Mouse (Mus musculus): ENCODE measurements around the gene Nipsnap1. TPM values are rescaled to one million over a fixed set of nuclear protein-coding genes. Genes with fewer than 3 reads are reported as not detected.
A peak's percentile ranks its signal among the peaks of the same experiment; 100 is the strongest.

Nipsnap1 gene
- total RNA-seq (2021), result under 1 TPM; 0.70 to 0.86 TPM

DNA sequence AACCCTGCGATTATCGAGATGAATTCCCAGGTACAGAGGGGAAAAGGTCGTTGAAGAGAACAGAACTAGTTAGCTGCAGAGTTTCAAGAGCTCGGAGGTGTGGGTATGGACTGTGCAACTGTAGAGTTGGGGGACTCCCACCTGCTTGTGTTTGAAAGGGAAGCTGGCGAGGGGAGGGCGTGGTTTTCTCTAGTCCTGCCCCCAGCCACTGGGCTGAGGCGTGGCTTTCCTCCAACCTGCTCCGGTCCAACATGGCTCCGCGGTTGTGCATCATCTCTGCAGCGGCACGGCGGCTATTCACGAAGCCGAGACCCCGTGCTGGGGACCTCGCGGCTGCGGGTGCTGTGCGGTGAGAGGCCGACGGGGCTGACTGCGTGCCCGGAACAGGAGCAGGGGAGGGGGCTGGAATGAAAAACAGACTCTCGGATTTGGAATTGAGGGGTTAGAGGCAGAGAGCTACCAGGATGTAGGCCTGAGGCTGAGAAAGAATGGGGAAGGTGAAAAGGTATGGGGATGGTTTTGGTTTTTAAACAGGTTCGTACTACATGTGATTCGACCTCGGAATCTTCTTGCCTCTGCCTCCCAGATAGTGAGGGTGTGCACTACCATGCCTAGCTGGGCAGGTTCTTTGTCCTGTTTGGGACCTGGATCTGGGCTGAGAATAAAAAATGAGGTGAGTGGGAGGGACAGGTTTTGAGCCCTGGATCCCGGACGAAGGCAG lies at the start of gene Nipsnap1:
Gene Nipsnap1 (plus strand): TSS at position 197 of the 721 bp plus-strand sequence.
- intact Hi-C loops (cut with DNase I), result no loop called here
- DNase-seq (ENCODE audit: low spot score), result peak; percentile 24

DNA sequence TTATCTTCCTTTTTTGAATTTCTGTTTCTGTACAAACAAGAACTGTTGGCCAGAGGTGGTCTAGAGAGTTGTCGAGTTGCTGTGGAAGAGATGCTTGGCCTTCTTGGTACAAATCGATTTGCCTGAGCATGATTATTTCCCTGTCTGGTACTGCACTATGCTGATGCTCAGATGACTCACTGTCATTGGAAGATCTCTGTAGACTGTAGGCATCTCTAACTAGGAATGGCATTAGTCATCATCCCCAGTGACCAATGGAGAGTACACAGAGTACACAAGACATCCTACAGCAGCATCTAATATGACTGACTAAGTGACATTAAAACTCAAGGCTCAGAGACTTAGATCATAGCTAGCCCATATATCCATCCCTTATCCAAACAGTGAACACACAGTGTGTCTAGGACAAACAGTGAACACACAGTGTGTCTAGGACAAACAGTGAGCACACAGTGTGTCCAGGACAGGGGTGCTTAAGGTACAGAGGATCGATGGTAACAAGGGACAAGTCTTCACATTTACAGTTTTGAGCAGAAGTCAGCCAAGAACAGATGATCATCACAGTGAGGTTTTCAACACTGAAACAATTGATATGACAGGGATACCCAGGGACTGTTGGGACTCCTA lies 47.5 kb upstream of the Nipsnap1 start:
- intact Hi-C loops (cut with DNase I), result no loop called here
- no peak for DNase-seq (ENCODE audit: low spot score)

DNA sequence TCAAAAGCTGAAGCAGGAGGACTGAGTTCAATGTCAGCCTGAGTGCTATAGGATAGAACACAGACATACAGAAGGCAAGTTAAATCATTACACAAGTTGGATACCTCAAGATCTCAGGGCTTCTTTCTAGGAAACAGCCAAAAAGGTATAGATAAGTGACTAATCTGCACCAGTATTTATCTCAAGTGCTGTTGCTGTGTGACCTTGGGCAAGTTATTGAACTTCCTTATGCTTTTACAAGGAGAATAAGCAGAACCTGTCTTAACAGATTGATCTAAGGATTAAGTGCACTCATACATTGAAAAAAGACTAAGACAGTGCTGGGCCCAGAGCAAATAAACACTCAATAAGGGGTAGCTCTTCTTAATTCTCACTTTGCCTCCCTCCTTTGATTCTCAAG lies 46.4 kb upstream of the Nipsnap1 start:
- intact Hi-C loops (cut with DNase I), result no loop called here
- no peak for DNase-seq (ENCODE audit: low spot score)

GRCm38 (mm10) chr11:4827916-4828315 lies 45.8 kb upstream of the Nipsnap1 start:
- DNase-seq (ENCODE audit: low spot score), result no peak
- intact Hi-C loops (cut with DNase I), result no loop called here

GRCm38 (mm10) chr11:4831066-4831465 lies 42.7 kb upstream of the Nipsnap1 start:
- DNase-seq (ENCODE audit: low spot score), result no peak
- intact Hi-C loops (cut with DNase I), result loop anchor here (10.0 kb wide), 1 partner anchor 396 kb away; no protein-coding TSS in a partner anchor

GRCm38 (mm10) chr11:4833295-4833939 lies 40.3 kb upstream of the Nipsnap1 start:
- no peak for DNase-seq (ENCODE audit: low spot score)
- intact Hi-C loops (cut with DNase I), result loop anchor here (10.0 kb wide), 1 partner anchor 399 kb away; no protein-coding TSS in a partner anchor

DNA sequence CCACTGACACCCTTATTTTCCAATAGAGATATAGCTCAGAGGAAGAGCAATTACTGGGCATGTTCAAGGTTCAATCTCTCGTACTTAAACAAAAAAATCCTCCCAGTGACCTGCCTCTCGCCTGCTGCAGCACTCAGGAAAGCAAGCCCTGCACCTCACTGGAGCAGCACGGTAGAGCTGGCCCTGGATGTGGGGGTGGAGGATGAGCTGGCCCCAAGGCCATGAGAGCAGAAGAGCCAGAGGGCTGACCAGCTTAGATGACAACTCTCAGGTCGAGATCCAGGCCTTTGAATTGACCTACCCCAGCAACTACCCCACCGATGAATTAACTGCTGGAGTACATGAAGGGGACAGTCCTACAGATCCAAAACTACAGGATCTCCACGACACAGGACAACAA lies 38.3 kb upstream of the Nipsnap1 start:
- no peak for DNase-seq (ENCODE audit: low spot score)
- intact Hi-C loops (cut with DNase I), result loop anchor here (10.0 kb wide), 1 partner anchor 401 kb away; no protein-coding TSS in a partner anchor

DNA sequence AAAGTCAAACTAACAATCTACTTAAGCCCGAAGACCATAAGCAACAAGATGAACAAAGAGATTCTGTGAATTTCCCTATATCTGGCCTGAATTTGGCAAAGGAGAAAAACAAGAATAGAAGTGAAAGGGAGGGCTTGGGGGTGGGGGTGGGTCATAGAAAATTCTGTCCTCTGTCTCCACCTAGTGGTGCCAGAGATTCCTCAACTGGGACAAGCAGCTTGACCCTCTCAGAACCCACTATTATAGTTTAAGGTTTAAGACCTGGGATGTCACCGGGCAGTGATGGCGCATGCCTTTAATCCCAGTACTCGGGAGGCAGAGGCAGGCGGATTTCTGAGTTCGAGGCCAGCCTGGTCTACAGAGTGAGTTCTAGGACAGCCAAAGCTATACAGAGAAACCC lies 37.0 kb upstream of the Nipsnap1 start:
- intact Hi-C loops (cut with DNase I), result loop anchor here (10.0 kb wide), 1 partner anchor 402 kb away; no protein-coding TSS in a partner anchor
- no peak for DNase-seq (ENCODE audit: low spot score)

- DNase-seq (ENCODE audit: low spot score), result no peak
- intact Hi-C loops (cut with DNase I), result loop anchor here (10.0 kb wide), 1 partner anchor 403 kb away; no protein-coding TSS in a partner anchor
Observed at GRCm38 (mm10) chr11:4837342-4837741, 36.4 kb upstream of the Nipsnap1 start.

GRCm38 (mm10) chr11:4838235-4838634 lies 35.5 kb upstream of the Nipsnap1 start:
- intact Hi-C loops (cut with DNase I), result loop anchor here (10.0 kb wide), 1 partner anchor 403 kb away; no protein-coding TSS in a partner anchor
- no peak for DNase-seq (ENCODE audit: low spot score)

DNA sequence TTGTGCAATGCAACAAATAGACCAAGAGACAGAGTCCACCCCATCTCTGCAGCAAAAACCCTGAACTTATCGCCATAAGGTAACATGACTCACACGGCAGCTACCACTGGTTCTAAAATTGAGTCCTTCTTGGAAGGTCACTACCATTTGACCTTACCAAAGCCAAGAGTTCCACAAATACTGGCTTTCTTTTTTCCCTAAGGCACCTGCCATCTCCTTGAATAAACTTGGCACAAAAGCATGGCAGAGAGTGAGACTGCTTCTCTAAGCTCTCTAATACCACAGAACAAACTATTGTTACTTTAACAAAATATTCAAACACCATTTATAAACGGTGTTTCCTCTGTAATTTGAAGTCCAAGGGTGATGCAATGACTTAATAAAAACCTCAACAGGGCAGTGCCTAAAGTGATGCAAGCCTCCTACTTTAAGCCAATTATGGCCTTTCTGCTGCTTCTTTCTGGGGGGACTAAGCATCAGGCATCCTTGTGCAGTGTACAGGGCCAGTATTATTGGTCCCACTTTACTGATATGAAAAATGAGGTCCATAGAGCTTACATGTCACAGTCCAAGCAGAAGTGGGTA lies 32.7 kb upstream of the Nipsnap1 start:
- intact Hi-C loops (cut with DNase I), result no loop called here
- no peak for DNase-seq (ENCODE audit: low spot score)

DNA sequence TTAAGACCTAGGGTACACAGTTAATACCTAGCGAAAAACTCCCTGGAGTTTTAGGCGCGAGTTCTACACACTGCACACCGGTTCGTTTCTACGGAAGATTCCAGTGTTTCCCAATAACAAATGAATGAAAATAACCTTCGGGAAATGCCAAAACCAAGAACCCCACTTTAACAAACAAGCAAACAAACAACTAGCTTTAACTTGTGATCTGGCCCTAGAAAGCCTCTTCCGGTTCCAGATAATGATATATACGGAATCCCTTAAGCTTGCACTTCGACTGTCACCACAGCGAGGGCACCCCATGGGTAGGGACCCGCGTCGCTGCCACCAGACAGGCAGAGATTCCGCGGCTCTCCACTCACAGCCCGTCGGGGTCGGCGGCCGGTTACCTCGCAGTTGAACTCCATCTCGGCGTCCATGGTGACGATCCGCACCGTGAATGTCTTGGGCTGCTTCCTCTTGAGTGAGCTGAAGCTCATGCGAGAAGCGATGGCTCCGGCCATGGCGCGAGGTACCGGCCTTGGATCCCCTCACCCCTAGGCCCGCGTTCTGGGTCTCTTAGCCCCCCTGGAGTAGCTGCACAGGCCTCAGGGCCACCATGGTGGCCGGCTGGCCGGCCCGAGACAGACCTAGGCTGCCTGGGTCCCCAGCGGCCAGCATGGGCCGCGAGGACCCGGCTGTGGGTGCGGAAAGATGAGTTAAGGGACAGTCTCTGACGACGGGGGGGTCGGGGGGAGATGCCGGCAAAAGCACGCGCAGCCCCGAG lies 25.1 kb upstream of the Nipsnap1 start:
- intact Hi-C loops (cut with DNase I), result no loop called here
- DNase-seq (ENCODE audit: low spot score), result peak; percentile 8

- DNase-seq (ENCODE audit: low spot score), result peak; percentile 98
- intact Hi-C loops (cut with DNase I), result no loop called here
Observed at GRCm38 (mm10) chr11:4849258-4849943, 24.4 kb upstream of the Nipsnap1 start, which contains the start of gene Nf2. Gene Nf2, minus strand, starts transcription at chr11:4849536.

- intact Hi-C loops (cut with DNase I), result no loop called here
- DNase-seq (ENCODE audit: low spot score), result no peak
Observed at GRCm38 (mm10) chr11:4850404-4850803, 23.3 kb upstream of the Nipsnap1 start.

DNA sequence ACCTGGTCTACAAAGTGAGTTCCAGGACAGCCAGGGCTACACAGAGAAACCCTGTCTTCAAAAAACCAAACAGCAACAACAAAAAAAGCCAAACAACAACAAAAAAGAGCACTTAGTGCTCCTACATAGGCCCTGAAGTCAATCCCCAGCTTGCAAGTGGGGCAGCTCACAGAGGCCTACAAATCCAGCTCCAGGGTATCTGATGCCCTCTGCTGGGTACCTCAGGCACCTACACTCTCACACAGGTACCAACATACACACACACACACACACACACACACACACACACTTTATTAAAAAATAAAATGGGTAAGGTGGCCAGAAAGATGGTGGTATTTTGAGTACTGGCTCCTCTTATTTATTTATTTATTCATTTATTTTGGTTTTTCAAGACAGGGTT lies 20.7 kb upstream of the Nipsnap1 start:
- intact Hi-C loops (cut with DNase I), result no loop called here
- no peak for DNase-seq (ENCODE audit: low spot score)

DNA sequence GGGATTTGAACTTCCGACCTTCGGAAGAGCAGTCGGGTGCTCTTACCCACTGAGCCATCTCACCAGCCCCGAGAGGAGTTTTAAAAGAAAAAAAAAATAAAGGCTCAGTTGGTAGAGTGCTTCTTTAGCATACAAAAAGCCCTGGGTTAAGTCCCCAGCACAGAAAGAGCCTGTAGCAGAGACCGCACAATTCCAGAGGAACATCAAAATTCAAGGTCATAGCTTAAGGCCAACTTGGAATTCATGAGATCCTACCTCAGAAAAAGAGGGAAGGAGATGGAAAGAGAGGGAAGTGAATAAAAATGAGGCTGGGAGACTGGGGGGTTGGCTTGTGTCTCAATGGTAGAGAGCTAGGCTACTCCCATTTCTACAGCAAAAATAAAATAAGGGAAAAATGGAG lies 19.6 kb upstream of the Nipsnap1 start:
- intact Hi-C loops (cut with DNase I), result no loop called here

DNA sequence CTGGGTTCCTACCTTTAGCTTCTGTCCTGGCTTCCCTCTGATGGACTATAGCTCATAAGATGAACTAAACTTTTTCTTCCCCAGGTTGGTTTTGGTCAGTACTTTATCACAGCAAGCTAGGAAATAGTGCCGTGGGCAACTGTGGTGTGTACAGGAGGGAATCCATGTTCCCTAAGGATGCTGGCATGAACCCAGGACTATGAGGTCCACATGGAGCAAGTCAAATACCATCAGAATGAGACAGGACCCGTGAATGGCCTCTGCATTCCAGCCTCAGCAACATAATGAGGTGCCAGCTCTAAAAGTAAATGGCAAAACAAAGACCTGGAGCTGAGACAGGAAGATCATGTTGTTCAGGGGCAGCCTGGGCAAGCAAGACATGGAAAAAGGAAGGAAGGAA lies 15.3 kb upstream of the Nipsnap1 start:
- no peak for DNase-seq (ENCODE audit: low spot score)
- intact Hi-C loops (cut with DNase I), result no loop called here

More for the DNA sequence above, 19.6 kb upstream of the Nipsnap1 start:
- no peak for DNase-seq (ENCODE audit: low spot score)

DNA sequence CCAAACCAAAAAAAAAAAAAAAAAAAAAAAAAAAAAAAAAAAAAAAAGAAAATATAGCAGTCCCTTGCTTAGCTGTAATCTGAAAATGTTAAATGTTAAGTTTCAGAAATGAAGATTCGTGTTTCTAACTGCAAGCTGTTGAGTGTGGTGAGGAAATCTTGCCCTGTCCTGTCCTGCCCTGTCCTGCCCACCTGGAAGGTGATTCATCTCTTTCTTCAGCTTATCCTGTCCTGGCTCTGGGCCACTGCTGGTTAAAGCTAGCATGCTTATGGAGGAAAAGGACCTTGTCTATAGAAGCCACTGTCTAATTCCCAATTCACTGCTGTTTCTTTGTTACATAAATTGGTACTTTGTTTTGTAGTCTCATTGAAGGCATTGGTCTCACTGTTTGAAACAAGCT lies 12.8 kb upstream of the Nipsnap1 start:
- intact Hi-C loops (cut with DNase I), result no loop called here
- no peak for DNase-seq (ENCODE audit: low spot score)
